Mouse (Mus musculus): Measurements from ENCODE around the gene Cyct. TPM values are rescaled to one million over a fixed set of nuclear protein-coding genes. Genes with fewer than 3 reads are reported as not detected.

Cyct gene
- polyA plus RNA-seq, 1 experiment = not detected

DNA sequence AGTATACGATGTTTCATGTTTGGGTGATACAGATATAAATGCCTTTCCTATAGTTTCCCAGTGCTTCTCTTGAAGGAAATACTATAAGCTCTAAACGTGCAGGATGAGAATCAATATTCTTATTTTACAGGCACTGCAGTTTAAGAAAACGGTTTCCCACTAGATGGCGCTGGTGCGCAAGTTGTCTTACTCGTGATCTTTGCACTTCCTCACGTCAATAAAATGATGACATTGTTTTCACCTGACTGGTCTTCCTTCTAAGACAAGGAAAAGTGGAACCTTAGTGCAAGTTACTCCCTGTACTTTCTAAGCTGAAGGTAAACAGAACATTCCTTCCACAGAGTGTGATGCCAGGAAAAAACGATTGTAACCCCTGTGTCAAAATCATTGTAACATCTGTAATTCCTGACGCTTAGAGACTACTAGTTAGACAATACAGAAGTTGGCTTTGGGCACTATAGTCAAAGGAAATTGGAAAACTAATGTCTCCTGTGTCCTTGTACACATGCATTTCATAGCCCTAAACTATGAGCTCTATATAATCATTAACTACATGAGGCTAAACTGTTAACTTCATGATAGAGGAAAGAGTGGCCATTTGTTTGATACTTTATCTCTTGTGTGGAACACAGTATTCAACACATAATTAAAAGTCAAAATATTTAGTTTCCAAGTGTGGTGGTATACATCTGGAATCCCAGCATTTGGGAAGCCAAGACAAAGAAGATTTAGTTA, 7.1 kb upstream of the Cyct start:
- no peak overlapping the region for H3K27ac ChIP-seq (ENCODE audit: insufficient read depth, low read length)
- 17% methylated on average over 9 of the region's 9 CpGs for WGBS
- no peak overlapping the region for H3K4me3 ChIP-seq (replicated peaks; ENCODE audit: insufficient read depth, low read depth, low read length)
- DNase-seq = peak; percentile 64 to 82
- peak; percentile 71; the same call in 1 of the 2 replicates for TF ChIP-seq CTCF (IDR thresholded peaks at IDR 0.05; ENCODE audit: borderline replicate concordance, insufficient read depth, low read depth, low read length)
- TF ChIP-seq POLR2A (IDR thresholded peaks at IDR 0.05; ENCODE audit: borderline replicate concordance, insufficient read depth, low read length) = no peak
- no peaks in the 10 kb centered on the region for H3K27me3 ChIP-seq (ENCODE audit: control insufficient read depth, insufficient read depth, low read length)
- no peaks in the 10 kb centered on the region for H3K4me1 ChIP-seq (ENCODE audit: control insufficient read depth, insufficient read depth, low read length)

DNA sequence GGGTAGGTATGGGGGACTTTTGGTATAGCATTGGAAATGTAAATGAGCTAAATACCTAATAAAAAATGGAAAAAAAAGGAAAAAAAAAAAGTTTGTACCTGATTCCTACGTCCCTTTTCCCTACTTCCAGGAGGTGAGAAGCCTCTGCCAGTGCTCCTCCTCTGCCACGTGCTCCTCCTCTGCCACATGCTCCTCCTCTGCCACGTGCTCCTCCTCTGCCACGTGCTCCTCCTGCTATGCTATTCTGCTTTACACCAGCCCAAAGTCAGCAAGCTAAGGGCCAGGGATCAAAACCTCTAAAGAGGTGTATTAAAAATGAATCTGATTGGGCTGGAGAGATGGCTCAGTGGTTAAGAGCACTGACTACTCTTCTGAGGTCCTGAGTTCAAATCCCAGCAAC, 5.6 kb upstream of the Cyct start:
- Histone ChIP-seq H3K27ac (ENCODE audit: insufficient read depth, low read length) (no peak overlapping the region), H3K4me3 (replicated peaks; ENCODE audit: insufficient read depth, low read depth, low read length) (no peak overlapping the region), H3K27me3 (ENCODE audit: control insufficient read depth, insufficient read depth, low read length) (no peaks in the 10 kb centered on the region), H3K4me1 (ENCODE audit: control insufficient read depth, insufficient read depth, low read length) (no peaks in the 10 kb centered on the region)
- 79% methylated on average over 4 of the region's 4 CpGs for WGBS
- TF ChIP-seq POLR2A (IDR thresholded peaks at IDR 0.05; ENCODE audit: borderline replicate concordance, insufficient read depth, low read length) (no peak), CTCF (IDR thresholded peaks at IDR 0.05; ENCODE audit: borderline replicate concordance, insufficient read depth, low read depth, low read length) (no peak)
- no peak for DNase-seq

DNA sequence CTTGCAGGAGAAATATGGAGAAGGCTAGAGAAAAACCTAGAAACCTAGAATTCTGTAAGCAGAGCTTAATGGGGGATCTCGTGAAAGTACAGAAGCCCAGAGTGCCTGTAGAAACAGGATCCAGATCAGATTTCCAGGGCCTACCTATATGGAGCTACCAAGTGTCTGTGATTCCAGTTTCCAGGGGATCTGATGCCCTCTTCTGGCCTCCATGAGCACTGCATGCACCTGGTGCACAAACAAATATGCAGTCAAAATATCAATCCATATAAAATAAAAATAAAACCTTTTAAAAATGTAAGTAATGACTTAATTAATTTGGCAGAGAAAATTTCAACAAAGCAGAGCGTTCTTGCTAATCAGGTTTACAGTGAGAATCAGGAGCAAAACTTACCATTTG, 1.9 kb upstream of the Cyct start:
- WGBS = 57% methylated on average over 2 of the region's 2 CpGs
- TF ChIP-seq POLR2A (IDR thresholded peaks at IDR 0.05; ENCODE audit: borderline replicate concordance, insufficient read depth, low read length) (no peak), CTCF (IDR thresholded peaks at IDR 0.05; ENCODE audit: borderline replicate concordance, insufficient read depth, low read depth, low read length) (peak; percentile 9; the same call in 1 of the 2 replicates)
- no peak for DNase-seq
- H3K4me1 ChIP-seq (ENCODE audit: control insufficient read depth, insufficient read depth, low read length) = no peaks in the 10 kb centered on the region
- H3K27me3 ChIP-seq (ENCODE audit: control insufficient read depth, insufficient read depth, low read length) = no peaks in the 10 kb centered on the region
- H3K4me3 ChIP-seq (replicated peaks; ENCODE audit: insufficient read depth, low read depth, low read length) = no peak overlapping the region
- no peak overlapping the region for H3K27ac ChIP-seq (ENCODE audit: insufficient read depth, low read length)

- Histone ChIP-seq H3K4me3 (replicated peaks; ENCODE audit: insufficient read depth, low read depth, low read length) (no peak overlapping the region), H3K27me3 (ENCODE audit: control insufficient read depth, insufficient read depth, low read length) (no peaks in the 10 kb centered on the region), H3K27ac (ENCODE audit: insufficient read depth, low read length) (no peak overlapping the region), H3K4me1 (ENCODE audit: control insufficient read depth, insufficient read depth, low read length) (no peaks in the 10 kb centered on the region)
- WGBS = 55% methylated on average over 6 of the region's 6 CpGs
- no peak for DNase-seq
- no peak for TF ChIP-seq CTCF (IDR thresholded peaks at IDR 0.05; ENCODE audit: borderline replicate concordance, insufficient read depth, low read depth, low read length)
- no peak for TF ChIP-seq POLR2A (IDR thresholded peaks at IDR 0.05; ENCODE audit: borderline replicate concordance, insufficient read depth, low read length)
Observed at GRCm38 (mm10) chr2:76347839-76348238, 12.4 kb downstream of the Cyct start.

GRCm38 (mm10) chr2:76342146-76342545, 18.1 kb downstream of the Cyct start:
- WGBS = 22% methylated on average over 9 of the region's 9 CpGs
- Histone ChIP-seq H3K4me3 (replicated peaks; ENCODE audit: insufficient read depth, low read depth, low read length) (no peak overlapping the region), H3K27me3 (ENCODE audit: control insufficient read depth, insufficient read depth, low read length) (no peaks in the 10 kb centered on the region; the same call in 1 of the 2 replicates), H3K4me1 (ENCODE audit: control insufficient read depth, insufficient read depth, low read length) (peaks cover 6% of the 10 kb centered on the region; the same call in 1 of the 2 replicates), H3K27ac (ENCODE audit: insufficient read depth, low read length) (no peak overlapping the region)
- DNase-seq = peak; percentile 28 to 40
- TF ChIP-seq CTCF (IDR thresholded peaks at IDR 0.05; ENCODE audit: borderline replicate concordance, insufficient read depth, low read depth, low read length) = no peak
- no peak for TF ChIP-seq POLR2A (IDR thresholded peaks at IDR 0.05; ENCODE audit: borderline replicate concordance, insufficient read depth, low read length)

DNA sequence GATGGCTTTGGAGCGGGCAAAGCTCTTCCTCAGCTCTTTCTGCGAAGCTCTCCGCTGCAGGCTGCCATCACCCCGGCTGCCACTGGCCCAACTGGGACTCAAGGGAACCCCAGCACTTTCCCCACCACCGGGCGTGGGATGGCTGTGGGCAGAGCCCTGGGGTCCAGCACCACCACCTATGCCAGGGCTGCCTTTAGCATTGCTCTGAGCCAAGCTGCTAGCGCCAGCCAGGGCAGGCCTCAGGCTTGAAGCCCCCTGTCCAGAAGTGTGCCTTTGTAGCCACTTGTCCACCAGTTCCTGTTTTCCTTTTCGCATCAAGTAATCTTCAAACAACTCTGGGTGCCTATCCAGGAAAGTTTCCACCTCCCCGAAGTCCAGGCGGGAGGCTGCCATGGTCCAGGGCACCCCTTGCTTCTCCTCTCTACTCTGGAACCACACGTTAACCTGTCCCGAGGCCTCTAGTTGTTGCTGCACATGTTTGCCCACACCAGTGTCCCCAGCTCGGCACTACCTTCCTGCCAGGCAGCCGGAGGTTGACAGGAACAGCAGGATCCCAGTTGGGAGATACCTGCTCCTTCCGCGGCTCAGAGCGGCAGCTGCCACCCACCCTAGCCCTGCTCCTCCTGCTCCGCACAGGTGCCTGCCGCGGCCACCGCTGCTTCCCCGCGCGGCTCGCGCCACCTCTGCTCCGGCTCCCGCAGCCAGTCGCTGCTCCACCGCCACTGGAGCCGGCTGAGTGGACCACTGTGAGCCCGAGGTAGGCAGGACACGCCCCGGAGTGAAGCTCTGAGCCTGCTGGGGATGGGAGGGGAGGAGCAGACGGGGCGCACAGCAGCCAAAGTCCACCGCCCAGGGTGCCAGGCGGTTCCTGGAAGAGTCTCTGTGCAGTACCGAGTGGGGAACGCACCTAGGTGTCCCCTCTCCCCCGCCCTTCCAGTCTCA, 21.8 kb downstream of the Cyct start, which contains the start of gene Pde11a:
Gene Pde11a, minus strand, starts transcription at position 560 of the 942 bp plus-strand sequence.
- peak; percentile 4 to 22 for DNase-seq
- Histone ChIP-seq H3K4me1 (ENCODE audit: control insufficient read depth, insufficient read depth, low read length) (peaks cover 6% of the 10 kb centered on the region; the same call in 1 of the 2 replicates), H3K27me3 (ENCODE audit: control insufficient read depth, insufficient read depth, low read length) (no peaks in the 10 kb centered on the region; the same call in 1 of the 2 replicates), H3K4me3 (replicated peaks; ENCODE audit: insufficient read depth, low read depth, low read length) (peak within 1 kb of the TSS; percentile 24), H3K27ac (ENCODE audit: insufficient read depth, low read length) (no peak within 1 kb of the TSS)
- WGBS = 17% methylated on average over 41 of the region's 41 CpGs
- TF ChIP-seq POLR2A (IDR thresholded peaks at IDR 0.05; ENCODE audit: borderline replicate concordance, insufficient read depth, low read length) (no peak), CTCF (IDR thresholded peaks at IDR 0.05; ENCODE audit: borderline replicate concordance, insufficient read depth, low read depth, low read length) (no peak)

DNA sequence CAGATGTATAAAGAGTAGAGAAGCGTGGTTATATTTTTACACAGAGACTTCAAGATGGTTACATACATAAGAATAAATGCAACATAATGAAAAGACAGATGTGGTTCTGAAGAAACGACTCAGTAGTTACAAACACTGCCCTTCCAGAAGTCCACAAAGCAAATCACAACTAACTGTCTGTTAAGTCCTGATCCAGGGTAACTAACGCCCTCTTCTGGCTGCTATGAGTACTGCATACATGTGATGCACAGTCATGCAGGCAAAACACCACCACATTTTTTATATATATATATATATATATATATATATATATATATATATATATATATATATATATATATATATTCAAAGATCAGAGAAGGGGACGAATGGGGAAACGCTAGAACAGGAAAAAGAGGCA, 25.7 kb downstream of the Cyct start:
- Histone ChIP-seq H3K27ac (ENCODE audit: insufficient read depth, low read length) (no peak overlapping the region), H3K27me3 (ENCODE audit: control insufficient read depth, insufficient read depth, low read length) (no peaks in the 10 kb centered on the region; the same call in 1 of the 2 replicates), H3K4me3 (replicated peaks; ENCODE audit: insufficient read depth, low read depth, low read length) (no peak overlapping the region), H3K4me1 (ENCODE audit: control insufficient read depth, insufficient read depth, low read length) (no peaks in the 10 kb centered on the region)
- WGBS = 81% methylated on average over 5 of the region's 5 CpGs
- TF ChIP-seq POLR2A (IDR thresholded peaks at IDR 0.05; ENCODE audit: borderline replicate concordance, insufficient read depth, low read length) (no peak), CTCF (IDR thresholded peaks at IDR 0.05; ENCODE audit: borderline replicate concordance, insufficient read depth, low read depth, low read length) (no peak)
- no peak for DNase-seq

Measured in cerebellum, adult 2 months (tissue).